Mouse (Mus musculus): ENCODE results near the gene Pqbp1. TPM values are rescaled to one million over a fixed set of nuclear protein-coding genes. Genes with fewer than 3 reads are reported as not detected.

Gene Pqbp1
- polyA plus RNA-seq, 1 experiment from 2014 or later: 107 TPM

GRCm38 (mm10) chrX:7867141-7867540, 31.9 kb downstream of the Pqbp1 start:
- H3K4me1 ChIP-seq: no peaks in the 10 kb centered on the region; the same call in 1 of the 2 replicates
- DNase-seq (ENCODE audit: low spot score): no peak
- no peaks in the 10 kb centered on the region for H3K9me3 ChIP-seq
- no peak overlapping the region for H3K4me3 ChIP-seq
- H3K27ac ChIP-seq: no peak overlapping the region
- WGBS: 96% methylated on average over 1 of the region's 1 CpGs
- H3K36me3 ChIP-seq: peaks cover 20% of the 10 kb centered on the region
- H3K27me3 ChIP-seq (ENCODE audit: insufficient read depth, poor library complexity, severe bottlenecking): no peaks in the 10 kb centered on the region

- Histone ChIP-seq H3K9me3 (no peaks in the 10 kb centered on the region), H3K4me3 (no peak overlapping the region), H3K27me3 (ENCODE audit: insufficient read depth, poor library complexity, severe bottlenecking) (no peaks in the 10 kb centered on the region), H3K27ac (no peak overlapping the region), H3K36me3 (peaks cover 14% of the 10 kb centered on the region), H3K4me1 (no peaks in the 10 kb centered on the region; the same call in 1 of the 2 replicates)
- 61% methylated on average over 2 of the region's 2 CpGs for WGBS
- DNase-seq (ENCODE audit: low spot score): no peak
Observed at GRCm38 (mm10) chrX:7865786-7866185, 33.3 kb downstream of the Pqbp1 start.

GRCm38 (mm10) chrX:7865343-7865742, 33.7 kb downstream of the Pqbp1 start:
- Histone ChIP-seq H3K4me3 (no peak overlapping the region), H3K27ac (no peak overlapping the region), H3K36me3 (peaks cover 14% of the 10 kb centered on the region), H3K27me3 (ENCODE audit: insufficient read depth, poor library complexity, severe bottlenecking) (no peaks in the 10 kb centered on the region), H3K4me1 (no peaks in the 10 kb centered on the region; the same call in 1 of the 2 replicates), H3K9me3 (no peaks in the 10 kb centered on the region)
- WGBS: 36% methylated on average over 2 of the region's 2 CpGs
- no peak for DNase-seq (ENCODE audit: low spot score)

- Histone ChIP-seq H3K9me3 (no peaks in the 10 kb centered on the region), H3K27ac (no peak overlapping the region), H3K4me1 (no peaks in the 10 kb centered on the region; the same call in 1 of the 2 replicates), H3K27me3 (ENCODE audit: insufficient read depth, poor library complexity, severe bottlenecking) (no peaks in the 10 kb centered on the region), H3K36me3 (peaks cover 14% of the 10 kb centered on the region), H3K4me3 (no peak overlapping the region)
- WGBS: 71% methylated on average over 3 of the region's 3 CpGs
- DNase-seq (ENCODE audit: low spot score): no peak
Observed at GRCm38 (mm10) chrX:7864551-7864950, 34.5 kb downstream of the Pqbp1 start.

GRCm38 (mm10) chrX:7863181-7863580, 35.9 kb downstream of the Pqbp1 start:
- Histone ChIP-seq H3K4me3 (no peak overlapping the region), H3K27me3 (ENCODE audit: insufficient read depth, poor library complexity, severe bottlenecking) (no peaks in the 10 kb centered on the region), H3K27ac (no peak overlapping the region), H3K4me1 (no peaks in the 10 kb centered on the region; the same call in 1 of the 2 replicates), H3K9me3 (no peaks in the 10 kb centered on the region), H3K36me3 (peaks cover 9% of the 10 kb centered on the region)
- WGBS: 82% methylated on average over 1 of the region's 1 CpGs
- no peak for DNase-seq (ENCODE audit: low spot score)

GRCm38 (mm10) chrX:7859191-7859753, 39.8 kb downstream of the Pqbp1 start:
- H3K36me3 ChIP-seq: peaks cover 6% of the 10 kb centered on the region; the same call in 1 of the 2 replicates
- H3K27ac ChIP-seq: no peak overlapping the region
- 77% methylated on average over 3 of the region's 3 CpGs for WGBS
- H3K9me3 ChIP-seq: no peaks in the 10 kb centered on the region
- DNase-seq (ENCODE audit: low spot score): no peak
- no peaks in the 10 kb centered on the region for H3K4me1 ChIP-seq
- no peaks in the 10 kb centered on the region for H3K27me3 ChIP-seq (ENCODE audit: insufficient read depth, poor library complexity, severe bottlenecking)
- no peak overlapping the region for H3K4me3 ChIP-seq

- Histone ChIP-seq H3K36me3 (peaks cover 12% of the 10 kb centered on the region), H3K27ac (no peak overlapping the region), H3K4me3 (no peak overlapping the region), H3K9me3 (no peaks in the 10 kb centered on the region), H3K27me3 (ENCODE audit: insufficient read depth, poor library complexity, severe bottlenecking) (no peaks in the 10 kb centered on the region), H3K4me1 (no peaks in the 10 kb centered on the region)
- no peak for DNase-seq (ENCODE audit: low spot score)
- WGBS: 38% methylated on average over 2 of the region's 2 CpGs
Observed at GRCm38 (mm10) chrX:7854578-7854977, 44.5 kb downstream of the Pqbp1 start.

GRCm38 (mm10) chrX:7847845-7848244, 51.2 kb downstream of the Pqbp1 start:
- no peaks in the 10 kb centered on the region for H3K4me1 ChIP-seq
- peaks cover 10% of the 10 kb centered on the region; the same call in 1 of the 2 replicates for H3K36me3 ChIP-seq
- H3K4me3 ChIP-seq: no peak overlapping the region
- WGBS: 75% methylated on average over 2 of the region's 2 CpGs
- H3K27me3 ChIP-seq (ENCODE audit: insufficient read depth, poor library complexity, severe bottlenecking): no peaks in the 10 kb centered on the region
- H3K27ac ChIP-seq: no peak overlapping the region
- peak; percentile 24 for DNase-seq (ENCODE audit: low spot score)
- H3K9me3 ChIP-seq: no peaks in the 10 kb centered on the region

Other genes with a start within 250 kb of the Pqbp1 start
- gene Prickle3, start 242.0 kb downstream of the Pqbp1 start, polyA plus RNA-seq (2016; fragmentation: Nextera tagmentation; extraction: Ambion mirVana): 6.7 and 8.0 TPM in 2 replicates
- gene Plp2, start 227.9 kb downstream of the Pqbp1 start, polyA plus RNA-seq (2016; fragmentation: Nextera tagmentation; extraction: Ambion mirVana): 147 and 155 TPM in 2 replicates
- 0.05 and 0.06 TPM in 2 replicates for gene Magix, start 218.0 kb downstream of the Pqbp1 start, polyA plus RNA-seq (2016; fragmentation: Nextera tagmentation; extraction: Ambion mirVana)
- 38.1 and 38.5 TPM in 2 replicates for gene Gpkow, start 202.1 kb downstream of the Pqbp1 start, polyA plus RNA-seq (2016; fragmentation: Nextera tagmentation; extraction: Ambion mirVana)
- gene Wdr45, start 184.9 kb downstream of the Pqbp1 start, polyA plus RNA-seq (2016; fragmentation: Nextera tagmentation; extraction: Ambion mirVana): 21.0 and 21.5 TPM in 2 replicates
- 0.39 TPM in 1 of 2 replicates, not detected in the other for gene Gm45208, start 177.0 kb downstream of the Pqbp1 start, polyA plus RNA-seq (2016; fragmentation: Nextera tagmentation; extraction: Ambion mirVana)
- gene Praf2, start 170.8 kb downstream of the Pqbp1 start, polyA plus RNA-seq (2016; fragmentation: Nextera tagmentation; extraction: Ambion mirVana): 47.7 and 61.2 TPM in 2 replicates
- gene Ccdc120, start 148.4 kb downstream of the Pqbp1 start, polyA plus RNA-seq (2016; fragmentation: Nextera tagmentation; extraction: Ambion mirVana): 8.6 and 11.7 TPM in 2 replicates
- 22.7 and 23.2 TPM in 2 replicates for gene Tfe3, start 136.7 kb downstream of the Pqbp1 start, polyA plus RNA-seq (2016; fragmentation: Nextera tagmentation; extraction: Ambion mirVana)
- 35.4 and 37.6 TPM in 2 replicates for gene Gripap1, start 109.5 kb downstream of the Pqbp1 start, polyA plus RNA-seq (2016; fragmentation: Nextera tagmentation; extraction: Ambion mirVana)
- 1.1 and 1.4 TPM in 2 replicates for gene Kcnd1, start 77.0 kb downstream of the Pqbp1 start, polyA plus RNA-seq (2016; fragmentation: Nextera tagmentation; extraction: Ambion mirVana)
- 33.0 and 43.8 TPM in 2 replicates for gene Otud5, start 57.9 kb downstream of the Pqbp1 start, polyA plus RNA-seq (2016; fragmentation: Nextera tagmentation; extraction: Ambion mirVana)
- 7.0 and 7.8 TPM in 2 replicates for gene Pim2, start 21.0 kb downstream of the Pqbp1 start, polyA plus RNA-seq (2016; fragmentation: Nextera tagmentation; extraction: Ambion mirVana)
- gene Slc35a2, start 15.2 kb downstream of the Pqbp1 start, polyA plus RNA-seq (2016; fragmentation: Nextera tagmentation; extraction: Ambion mirVana): 32.2 and 33.5 TPM in 2 replicates
- gene Timm17b, start 88 bp upstream of the Pqbp1 start, polyA plus RNA-seq (2016; fragmentation: Nextera tagmentation; extraction: Ambion mirVana): 140 and 156 TPM in 2 replicates
- gene Gm10491, start 8.6 kb upstream of the Pqbp1 start, polyA plus RNA-seq (2016; fragmentation: Nextera tagmentation; extraction: Ambion mirVana): not detected in 2 replicates
- gene Gm10490, start 10.3 kb upstream of the Pqbp1 start, polyA plus RNA-seq (2016; fragmentation: Nextera tagmentation; extraction: Ambion mirVana): 0.45 TPM in 1 of 2 replicates, not detected in the other
- gene Pcsk1n, start 20.6 kb upstream of the Pqbp1 start, polyA plus RNA-seq (2016; fragmentation: Nextera tagmentation; extraction: Ambion mirVana): 0.12 and 0.60 TPM in 2 replicates
- not detected in 2 replicates for gene Eras, start 29.3 kb upstream of the Pqbp1 start, polyA plus RNA-seq (2016; fragmentation: Nextera tagmentation; extraction: Ambion mirVana)
- gene Hdac6, start 48.6 kb upstream of the Pqbp1 start, polyA plus RNA-seq (2016; fragmentation: Nextera tagmentation; extraction: Ambion mirVana): 36.4 and 36.9 TPM in 2 replicates
- gene Gata1, start 78.8 kb upstream of the Pqbp1 start, polyA plus RNA-seq (2016; fragmentation: Nextera tagmentation; extraction: Ambion mirVana): 18.0 and 20.2 TPM in 2 replicates
- not detected in 2 replicates for gene Glod5, start 119.2 kb upstream of the Pqbp1 start, polyA plus RNA-seq (2016; fragmentation: Nextera tagmentation; extraction: Ambion mirVana)
- 64.2 and 71.7 TPM in 2 replicates for gene Suv39h1, start 175.5 kb upstream of the Pqbp1 start, polyA plus RNA-seq (2016; fragmentation: Nextera tagmentation; extraction: Ambion mirVana)
- 0.20 and 0.74 TPM in 2 replicates for gene Was, start 191.2 kb upstream of the Pqbp1 start, polyA plus RNA-seq (2016; fragmentation: Nextera tagmentation; extraction: Ambion mirVana)
- 21.8 and 25.0 TPM in 2 replicates for gene Wdr13, start 233.6 kb upstream of the Pqbp1 start, polyA plus RNA-seq (2016; fragmentation: Nextera tagmentation; extraction: Ambion mirVana)
- 342 and 398 TPM in 2 replicates for gene Rbm3, start 246.6 kb upstream of the Pqbp1 start, polyA plus RNA-seq (2016; fragmentation: Nextera tagmentation; extraction: Ambion mirVana)

Measured in heart, embryonic 10.5 days (tissue).